Mouse (Mus musculus): ENCODE results near the gene Pelo.

DNA sequence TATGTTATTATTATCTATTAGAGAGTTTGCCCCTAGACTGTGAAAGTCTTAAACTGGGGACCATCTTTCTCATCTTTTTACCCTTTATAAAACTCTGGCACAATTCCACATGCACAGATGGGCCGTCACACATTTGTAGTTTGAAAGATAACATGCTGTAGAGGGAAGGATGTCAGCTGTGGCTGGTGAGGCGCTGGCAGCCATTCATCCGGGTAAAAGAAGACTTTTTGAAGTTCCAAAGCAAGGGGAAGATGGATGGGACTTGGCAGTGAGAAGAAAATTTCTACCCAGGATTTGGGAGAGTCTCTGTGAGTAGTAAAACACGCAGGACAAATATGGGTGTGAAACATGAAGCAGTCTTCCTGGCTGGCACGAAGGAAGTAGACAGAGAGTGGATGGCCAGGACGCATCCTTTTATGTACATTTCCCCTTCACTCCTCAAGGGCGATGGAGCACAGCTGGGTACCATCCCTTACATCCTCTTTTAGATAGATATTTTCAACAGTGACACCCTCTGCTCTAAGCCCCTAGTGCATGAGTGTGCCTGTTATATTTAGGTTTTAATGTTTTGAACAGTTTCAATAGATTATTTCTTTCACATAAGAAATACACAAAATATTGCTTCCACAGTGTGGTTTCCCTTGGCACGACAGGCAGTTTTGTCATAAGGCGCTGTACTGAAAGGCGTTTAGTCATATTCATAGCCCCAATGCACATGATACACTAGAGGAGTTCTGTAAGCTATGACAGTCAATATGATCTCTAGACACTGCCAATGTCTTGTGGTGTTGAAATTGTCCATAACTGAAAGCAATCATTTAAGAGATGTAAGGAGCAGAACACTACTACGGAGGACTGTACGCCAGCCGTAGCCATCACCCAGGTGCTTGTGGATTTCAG is 39.1 kb downstream of the Pelo start:
- TF ChIP-seq CTCF (IDR thresholded peaks at IDR 0.05; ENCODE audit: borderline replicate concordance, control insufficient read depth, extremely low read depth, insufficient read depth, low read length, poor library complexity) (no peak), POLR2A (IDR thresholded peaks at IDR 0.05; ENCODE audit: control insufficient read depth, extremely low read depth, insufficient read depth, low read length, poor library complexity) (no peak)
